Comparison of ENCODE assay signal across 8 mouse cellular contexts in genomic region chr1:157076781-157077705, GRCm38 (mm10). TPM values are rescaled to one million over a fixed set of nuclear protein-coding genes. Genes with fewer than 3 reads are reported as not detected.
A peak's percentile ranks its signal among the peaks of the same experiment; 100 is the strongest.
DNase-seq lines count a peak whose midpoint lies in the region; ATAC-seq and TF ChIP-seq lines count a peak whose summit lies in the region.

No protein-coding gene starts in this region.

- TF ChIP-seq EP300 in liver, postnatal 0 days (IDR thresholded peaks at IDR 0.05; ENCODE audit: low read depth): no peak

- peak; percentile 99 for TF ChIP-seq CTCF in liver, postnatal 0 days (IDR thresholded peaks at IDR 0.05; ENCODE audit: low read depth)

- intact Hi-C loops in heart, postnatal 10 days (cut with DNase I): loop anchor here (1.0 to 5.0 kb wide), 3 partner anchors 140 to 335 kb away; partner anchors contain the start of gene Ralgps2

- no peaks in the 10 kb centered on the region for H3K9me3 ChIP-seq in forebrain, embryonic 15.5 days
- H3K9me3 ChIP-seq in liver, postnatal 0 days (ENCODE audit: low read length): no peaks in the 10 kb centered on the region
- H3K9me3 ChIP-seq in neural tube, embryonic 15.5 days (replicated peaks): no peaks in the 10 kb centered on the region

- H3K36me3 ChIP-seq in forebrain, embryonic 15.5 days: no peaks in the 10 kb centered on the region
- H3K36me3 ChIP-seq in liver, postnatal 0 days (replicated peaks; ENCODE audit: insufficient read depth, low read length): no peaks in the 10 kb centered on the region
- no peaks in the 10 kb centered on the region for H3K36me3 ChIP-seq in neural tube, embryonic 15.5 days

- no peak overlapping the region for H3K4me2 ChIP-seq in forebrain, embryonic 15.5 days (replicated peaks)
- H3K4me2 ChIP-seq in liver, postnatal 0 days (ENCODE audit: low read depth, low read length): peak overlapping the region; percentile 34
- 0 out of 2 replicates have a peak overlapping the region, but pooled peaks have one; percentile 17 for H3K4me2 ChIP-seq in neural tube, embryonic 15.5 days

- DNase-seq in ES-CJ7 (ENCODE audit: low read depth, low spot score): peak; percentile 94
- peak; percentile 90 to 97 for DNase-seq in heart, postnatal 10 days
- DNase-seq in layer of hippocampus, adult 18-20 months (ENCODE audit: low spot score in 2 of 2): peak; percentile 80 to 94
- peak; percentile 93 for DNase-seq in liver, postnatal 0 days
- DNase-seq in testis, postnatal 10 days (ENCODE audit: low spot score): peak; percentile 98

- no peak overlapping the region for H3K27ac ChIP-seq in forebrain, embryonic 15.5 days (replicated peaks)
- H3K27ac ChIP-seq in liver, postnatal 0 days (ENCODE audit: low read depth): no peak overlapping the region
- no peak overlapping the region for H3K27ac ChIP-seq in neural tube, embryonic 15.5 days (replicated peaks)

- ATAC-seq in cerebellum, adult (ENCODE audit: insufficient number of reproducible peaks, low FRiP score, low TSS enrichment): peak; percentile 62
- ATAC-seq in forebrain, embryonic 15.5 days (replicated peaks): peak; percentile 27; the same call in 1 of the 2 replicates
- peak; percentile 69 for ATAC-seq in liver, postnatal 0 days
- ATAC-seq in neural tube, embryonic 15.5 days (ENCODE audit: low FRiP score): 0 out of 2 replicates have a peak, but pooled peaks have one; percentile 19

- peaks cover 26% of the 10 kb centered on the region for H3K4me1 ChIP-seq in forebrain, embryonic 15.5 days
- no peaks in the 10 kb centered on the region for H3K4me1 ChIP-seq in liver, postnatal 0 days (ENCODE audit: insufficient read depth)
- peaks cover 16% of the 10 kb centered on the region; the same call in 1 of the 2 replicates for H3K4me1 ChIP-seq in neural tube, embryonic 15.5 days

- H3K27me3 ChIP-seq in forebrain, embryonic 15.5 days: no peaks in the 10 kb centered on the region
- H3K27me3 ChIP-seq in liver, postnatal 0 days (ENCODE audit: insufficient read depth, low read length): no peaks in the 10 kb centered on the region
- no peaks in the 10 kb centered on the region for H3K27me3 ChIP-seq in neural tube, embryonic 15.5 days (replicated peaks)

- H3K4me3 ChIP-seq in forebrain, embryonic 15.5 days: no peak overlapping the region
- no peak overlapping the region for H3K4me3 ChIP-seq in liver, postnatal 0 days (ENCODE audit: low read depth, low read length)
- H3K4me3 ChIP-seq in neural tube, embryonic 15.5 days (replicated peaks): no peak overlapping the region

- 58% methylated on average over 43 of the region's 43 CpGs for WGBS in forebrain, embryonic 15.5 days
- 52% methylated on average over 43 of the region's 43 CpGs for WGBS in liver, postnatal 0 days (ENCODE audit: insufficient replicate concordance)
- 66% methylated on average over 43 of the region's 43 CpGs for WGBS in neural tube, embryonic 15.5 days

- no peak overlapping the region for H3K9ac ChIP-seq in forebrain, embryonic 15.5 days (replicated peaks)
- no peak overlapping the region for H3K9ac ChIP-seq in liver, postnatal 0 days (replicated peaks)
- H3K9ac ChIP-seq in neural tube, embryonic 15.5 days (replicated peaks): no peak overlapping the region

RNA-seq across cellular contexts. Expression of gene Tex35, which starts 31.4 kb away (rescaled TPM):
- polyA plus RNA-seq in forebrain, embryonic 15.5 days (2015; fragmentation: Nextera tagmentation; extraction: Ambion mirVana): not detected in 2 replicates
- not detected for total RNA-seq in heart, postnatal 10 days (2021)
- not detected for total RNA-seq in layer of hippocampus, adult 18-20 months (2021)
- not detected in 2 replicates for polyA plus RNA-seq in liver, postnatal 0 days (2015; fragmentation: Nextera tagmentation; extraction: Ambion mirVana)
- polyA plus RNA-seq in neural tube, embryonic 15.5 days (2015; fragmentation: Nextera tagmentation; extraction: Ambion mirVana): not detected in 2 replicates

Comparison
In these comparisons a context has a peak if more than half of its experiments do, and no peak if none do; other contexts are left out.
1. ATAC-seq: peak in every context shown above with its lines; median percentile 69 in liver, postnatal 0 days; 62 in cerebellum, adult; 27 in forebrain, embryonic 15.5 days; 19 in neural tube, embryonic 15.5 days.